Mouse (Mus musculus) kidney, adult 8-10 months (tissue): ENCODE measurements around the gene Tnfsf13.
"Not testable (repeated sequence)": the region's sequence is repeated elsewhere in the genome, so short reads cannot be mapped to it uniquely, and the experiment has no call there.

Experiments used
- DNase-seq, 2 experiments: peaks; one replicate each; pipeline ENCODE4 v3.0.0; 2022

The Tnfsf13 gene

GRCm38 (mm10) chr11:69703814-69704612 lies 18.4 kb upstream of the Tnfsf13 start:
- DNase-seq = no peak

DNA sequence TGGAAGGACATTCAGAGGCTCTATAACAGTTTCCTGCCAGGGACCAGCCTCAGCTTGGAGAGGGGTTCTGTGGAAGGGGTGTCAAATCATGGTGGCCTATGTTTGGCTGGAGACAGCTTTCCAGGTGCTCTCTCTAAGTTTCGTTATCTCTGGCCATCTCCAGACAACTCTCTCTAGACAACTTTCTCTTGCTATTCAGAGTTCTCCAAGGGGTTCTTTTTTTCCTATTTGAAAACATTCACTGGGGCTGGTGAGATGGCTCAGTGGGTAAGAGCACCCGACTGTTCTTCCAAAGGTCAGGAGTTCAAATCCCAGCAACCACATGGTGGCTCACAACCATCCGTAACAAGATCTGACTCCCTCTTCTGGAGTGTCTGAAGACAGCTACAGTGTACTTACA lies 17.8 kb upstream of the Tnfsf13 start:
- not testable (repeated sequence) for DNase-seq

GRCm38 (mm10) chr11:69702886-69703285 lies 17.3 kb upstream of the Tnfsf13 start:
- DNase-seq = not testable (repeated sequence)

- DNase-seq = no peak
These were observed 14.0 kb upstream of the Tnfsf13 start for GRCm38 (mm10) chr11:69699595-69699994.

GRCm38 (mm10) chr11:69698574-69698973 lies 13.0 kb upstream of the Tnfsf13 start:
- no peak for DNase-seq

DNA sequence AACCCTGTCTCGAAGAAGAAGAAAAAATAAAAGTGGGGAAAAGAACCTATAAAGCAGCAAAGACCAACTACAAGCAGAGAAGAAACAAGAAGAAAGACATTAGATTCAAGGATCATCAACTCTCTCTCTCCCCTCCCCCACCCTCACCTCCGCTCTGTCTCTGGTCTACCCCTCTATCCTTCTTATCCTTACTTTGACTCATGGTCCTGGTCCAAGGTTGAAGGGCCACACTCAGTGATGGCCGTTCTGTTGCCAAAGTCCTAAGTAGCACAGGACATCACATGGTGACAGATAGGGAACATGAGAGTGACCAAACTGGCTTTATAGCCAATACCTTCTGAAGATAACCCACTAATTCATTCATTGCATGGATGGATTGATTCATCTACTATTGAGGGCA lies 11.8 kb upstream of the Tnfsf13 start:
- no peak for DNase-seq

DNA sequence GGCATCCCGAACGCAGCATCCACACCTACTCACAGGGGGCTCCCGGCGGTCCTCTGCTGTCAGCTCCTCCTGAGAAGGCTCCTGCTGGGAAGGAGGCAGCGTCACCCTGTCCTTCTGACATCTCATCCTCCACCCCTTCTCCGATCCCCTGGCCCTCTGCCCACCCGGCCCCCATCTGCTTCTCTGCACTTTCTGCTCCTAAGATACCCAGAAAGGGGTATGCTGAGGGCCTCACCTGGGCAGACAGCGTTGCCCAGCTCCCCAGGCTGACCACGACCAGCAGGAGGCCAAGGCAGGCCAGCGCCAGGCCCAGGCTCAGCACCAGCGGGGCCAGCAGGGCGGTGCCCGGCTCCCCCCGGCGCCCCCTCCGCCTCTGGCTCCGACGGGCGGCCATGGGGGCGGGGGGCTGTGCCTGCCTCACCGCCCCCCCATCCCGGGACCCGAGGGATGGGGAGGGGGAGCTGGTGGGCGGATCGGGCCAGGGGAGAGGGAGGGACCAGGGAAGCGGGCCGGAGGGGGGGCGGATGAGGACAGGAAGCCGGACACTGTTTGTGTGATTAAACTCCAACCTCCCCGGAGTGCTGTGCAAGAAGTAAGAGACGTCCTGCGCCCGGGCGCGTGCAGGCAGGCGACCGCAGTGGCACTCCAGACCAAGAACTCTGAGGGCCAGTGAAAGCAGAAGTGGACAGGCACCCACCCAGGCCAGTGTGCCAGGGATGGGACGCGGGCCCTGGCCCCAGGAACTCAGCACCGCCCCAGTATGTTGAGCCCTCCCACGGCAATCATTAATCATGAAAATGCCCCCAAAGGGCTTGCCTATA lies 10.0 kb upstream of the Tnfsf13 start, which contains the start of the genes Tnfsf12 and Tnfsfm13:
Tnfsf12 (minus strand) TSS at position 489 of the 821 bp plus-strand sequence.
Tnfsfm13 (minus strand) TSS at position 738 of the 821 bp plus-strand sequence.
- peak; percentile 72 to 74 for DNase-seq

GRCm38 (mm10) chr11:69695046-69695360 lies 9.4 kb upstream of the Tnfsf13 start:
- DNase-seq = no peak

DNA sequence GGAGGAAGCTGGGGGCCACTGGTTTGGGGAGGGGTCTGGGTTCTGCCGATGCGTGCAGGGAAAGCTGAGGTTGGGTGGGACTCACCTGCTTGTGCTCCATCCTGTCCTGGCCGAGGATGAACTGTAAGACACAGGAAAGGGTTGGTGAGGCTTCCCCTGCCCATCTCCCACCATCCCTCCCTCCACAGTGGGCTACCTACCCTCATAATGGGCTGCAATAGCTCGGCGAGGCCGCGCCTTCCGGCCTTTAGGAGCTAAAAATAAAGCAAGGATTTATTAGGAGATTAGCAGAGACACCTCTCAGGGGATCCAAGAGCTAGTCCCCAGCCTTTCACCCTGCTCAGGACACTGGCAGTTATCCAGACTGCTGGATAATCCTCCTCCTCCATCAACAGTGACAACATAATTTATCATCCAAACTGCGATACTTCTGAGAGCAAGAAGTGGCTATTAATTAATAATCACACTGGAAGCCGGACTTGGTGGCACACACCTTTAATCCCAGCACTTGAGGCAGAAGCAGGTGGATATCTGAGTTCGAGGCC lies 7.9 kb upstream of the Tnfsf13 start:
- DNase-seq = no peak

GRCm38 (mm10) chr11:69692863-69693262 lies 7.3 kb upstream of the Tnfsf13 start:
- peak; percentile 74 to 80 for DNase-seq

GRCm38 (mm10) chr11:69692196-69692811 lies 6.7 kb upstream of the Tnfsf13 start:
- DNase-seq = peak in 1 of 2 experiments; percentile 50

DNA sequence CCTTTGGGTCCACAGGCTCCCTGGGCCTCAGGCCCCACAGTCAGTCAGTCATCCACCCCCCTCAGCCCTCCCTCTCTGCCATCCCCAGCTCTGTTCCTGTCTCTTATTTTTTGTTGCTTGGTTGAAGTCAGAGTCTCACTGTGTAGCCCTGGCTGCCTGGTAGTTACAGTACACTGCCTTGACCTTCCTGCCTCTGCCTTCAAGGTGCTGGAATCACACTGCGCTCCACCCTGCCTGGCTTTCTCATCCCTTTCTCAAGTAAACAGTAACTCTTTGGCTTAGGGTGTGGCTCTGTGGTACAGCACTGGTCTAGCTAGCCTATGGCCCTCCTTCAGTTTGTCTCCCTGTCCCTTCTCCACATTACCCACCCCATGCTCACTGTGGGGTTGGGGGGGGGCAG lies 4.3 kb upstream of the Tnfsf13 start:
- DNase-seq = peak in 1 of 2 experiments; percentile 60

DNA sequence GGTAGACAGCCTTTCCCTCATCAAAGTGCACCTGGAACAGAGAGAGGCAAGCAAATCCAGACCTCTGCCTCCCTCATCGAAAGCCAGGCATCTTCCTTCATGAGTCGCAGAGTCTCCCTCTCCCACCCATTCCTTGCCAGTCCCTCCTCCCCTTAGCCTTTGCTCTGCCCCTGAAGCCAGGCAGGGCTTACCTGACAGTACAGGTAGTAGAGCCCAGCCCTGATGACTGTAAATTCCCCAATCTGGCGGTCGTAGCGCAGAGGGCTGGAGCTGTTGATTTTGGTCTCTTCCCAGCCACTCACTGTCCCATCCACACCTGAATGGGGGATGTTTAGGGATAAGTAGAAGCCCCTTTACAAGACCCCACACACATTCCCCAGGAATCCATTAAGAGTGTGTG lies 1.5 kb upstream of the Tnfsf13 start:
- DNase-seq = no peak

DNA sequence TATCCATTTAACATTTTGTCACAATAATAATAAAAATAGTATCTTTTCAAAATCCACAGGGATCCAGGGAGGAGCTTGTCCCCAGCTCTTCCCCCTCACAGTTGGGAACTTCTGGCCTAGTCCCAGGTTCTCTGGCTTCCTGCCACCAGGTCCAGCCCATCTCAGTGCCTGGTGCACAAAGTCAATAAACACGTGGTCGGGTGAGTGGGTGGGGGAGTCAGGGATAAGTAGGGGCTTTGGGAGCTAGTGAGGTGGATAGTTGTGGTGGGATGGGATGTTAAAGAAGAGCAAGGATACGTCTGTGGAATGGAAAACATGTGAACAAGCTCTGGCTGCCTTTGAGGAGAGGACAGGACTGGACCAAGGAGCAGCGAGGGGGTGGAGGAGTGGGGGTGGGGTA lies 793 bp upstream of the Tnfsf13 start:
- DNase-seq = peak; percentile 75 to 80

DNA sequence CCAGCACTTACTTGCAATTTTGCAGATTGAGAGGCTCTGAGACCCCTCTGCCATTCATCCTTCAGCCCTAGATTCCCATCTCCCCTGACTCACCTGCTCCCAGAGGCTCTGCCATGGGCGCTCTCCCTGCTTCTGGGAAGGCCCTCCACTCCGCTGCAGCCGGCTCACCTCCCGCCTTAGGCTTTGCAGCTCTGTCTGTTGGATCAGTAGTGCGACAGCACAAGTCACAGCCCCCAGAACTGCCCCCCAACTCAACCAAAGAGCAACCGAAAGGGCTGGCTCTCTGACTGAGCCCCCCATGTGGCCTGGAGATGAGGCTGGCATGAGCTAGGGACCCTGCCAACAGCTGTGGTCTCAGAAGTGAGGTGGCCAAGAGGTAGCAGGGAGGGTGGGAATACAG lies 648 bp downstream of the Tnfsf13 start:
- no peak for DNase-seq

- no peak for DNase-seq
These were observed 1.3 kb downstream of the Tnfsf13 start for GRCm38 (mm10) chr11:69684128-69684745.

GRCm38 (mm10) chr11:69683576-69683975 lies 2.0 kb downstream of the Tnfsf13 start:
- no peak for DNase-seq

DNA sequence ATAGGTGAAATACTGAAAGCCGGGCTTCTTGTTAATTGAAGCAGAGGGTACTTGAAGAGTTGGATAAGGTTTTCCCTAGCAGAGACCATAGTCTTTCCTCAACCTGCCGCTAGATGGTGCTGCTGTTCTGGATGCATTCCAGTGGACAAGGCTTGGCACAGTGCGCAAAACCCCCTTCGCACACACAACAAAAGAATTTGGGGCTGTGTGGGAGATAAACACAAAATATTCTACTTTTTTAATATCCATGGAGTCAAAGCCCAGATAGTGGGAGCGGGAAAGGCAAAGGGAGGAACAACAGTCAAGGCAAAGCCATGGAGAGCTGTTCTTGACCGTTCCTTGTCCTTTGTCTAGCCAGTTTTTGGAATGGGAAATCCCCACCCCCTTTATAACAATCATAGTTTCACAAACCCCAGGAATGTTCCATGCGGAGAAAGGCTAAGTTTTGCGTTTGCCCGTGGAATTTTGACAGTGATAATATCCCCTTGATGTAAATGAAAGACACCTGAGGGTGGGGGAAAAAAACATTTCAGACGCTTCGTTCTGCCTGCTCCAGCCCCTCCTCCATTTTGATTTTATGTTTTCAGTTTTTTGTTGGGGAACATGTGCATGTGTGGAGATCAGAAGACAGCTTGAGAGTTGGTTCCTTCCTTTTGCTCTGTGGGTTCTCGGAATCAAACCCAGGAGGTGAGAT lies 2.6 kb downstream of the Tnfsf13 start:
- DNase-seq = peak; percentile 82 to 91

GRCm38 (mm10) chr11:69682209-69682839 lies 3.3 kb downstream of the Tnfsf13 start:
- DNase-seq = no peak

DNA sequence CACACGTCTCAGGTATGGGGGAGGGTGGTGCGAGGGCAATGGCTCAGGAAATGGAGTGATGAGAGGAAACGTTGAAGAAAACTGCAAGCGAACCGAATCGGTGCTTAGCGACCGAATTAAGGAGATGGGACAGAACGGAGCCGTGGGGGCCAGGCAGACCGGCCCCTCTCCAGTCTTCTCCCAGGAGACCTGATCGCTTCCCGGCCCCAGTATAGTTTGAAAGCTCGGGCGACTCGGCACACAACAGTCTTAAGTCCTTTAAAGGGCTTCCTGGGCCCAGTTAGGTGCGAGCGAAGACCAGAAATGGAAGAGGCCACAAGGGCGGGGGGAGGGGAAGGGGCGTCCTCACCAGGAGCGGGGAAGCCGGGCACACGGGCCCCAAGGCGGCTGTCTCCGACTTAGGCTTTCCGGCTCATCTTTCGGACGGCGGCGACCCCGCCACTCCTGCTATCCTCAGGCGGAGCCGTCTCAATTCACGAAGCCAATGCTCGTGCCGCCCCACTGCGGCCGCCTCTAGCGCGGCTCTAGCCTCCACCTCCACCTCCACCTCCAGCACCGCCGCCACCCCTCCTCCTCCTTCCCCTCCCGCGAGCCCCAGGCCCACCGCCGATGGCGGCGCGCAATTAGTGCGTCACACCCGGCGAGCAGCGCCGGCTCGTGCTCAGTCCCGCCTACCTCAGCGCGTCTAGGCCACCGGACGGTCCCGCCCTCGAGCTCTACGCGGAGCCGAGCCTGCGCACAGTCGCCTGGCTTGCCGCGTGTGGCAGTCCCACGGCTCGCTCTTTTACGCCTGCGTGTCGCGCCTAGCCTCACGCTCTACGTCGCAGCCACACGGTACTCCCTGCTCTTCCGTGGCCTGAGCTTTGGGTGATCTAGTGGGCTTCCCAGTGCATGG lies 4.0 kb downstream of the Tnfsf13 start, which contains the start of gene Senp3:
Senp3 (minus strand) TSS at position 771 of the 895 bp plus-strand sequence.
- DNase-seq = peak; percentile 95
